Mouse (Mus musculus): ENCODE measurements around the gene Alg9. TPM values are rescaled to one million over a fixed set of nuclear protein-coding genes. Genes with fewer than 3 reads are reported as not detected.

Alg9 gene
- polyA plus RNA-seq, 1 experiment from 2014 or later, result 47.2 TPM

DNA sequence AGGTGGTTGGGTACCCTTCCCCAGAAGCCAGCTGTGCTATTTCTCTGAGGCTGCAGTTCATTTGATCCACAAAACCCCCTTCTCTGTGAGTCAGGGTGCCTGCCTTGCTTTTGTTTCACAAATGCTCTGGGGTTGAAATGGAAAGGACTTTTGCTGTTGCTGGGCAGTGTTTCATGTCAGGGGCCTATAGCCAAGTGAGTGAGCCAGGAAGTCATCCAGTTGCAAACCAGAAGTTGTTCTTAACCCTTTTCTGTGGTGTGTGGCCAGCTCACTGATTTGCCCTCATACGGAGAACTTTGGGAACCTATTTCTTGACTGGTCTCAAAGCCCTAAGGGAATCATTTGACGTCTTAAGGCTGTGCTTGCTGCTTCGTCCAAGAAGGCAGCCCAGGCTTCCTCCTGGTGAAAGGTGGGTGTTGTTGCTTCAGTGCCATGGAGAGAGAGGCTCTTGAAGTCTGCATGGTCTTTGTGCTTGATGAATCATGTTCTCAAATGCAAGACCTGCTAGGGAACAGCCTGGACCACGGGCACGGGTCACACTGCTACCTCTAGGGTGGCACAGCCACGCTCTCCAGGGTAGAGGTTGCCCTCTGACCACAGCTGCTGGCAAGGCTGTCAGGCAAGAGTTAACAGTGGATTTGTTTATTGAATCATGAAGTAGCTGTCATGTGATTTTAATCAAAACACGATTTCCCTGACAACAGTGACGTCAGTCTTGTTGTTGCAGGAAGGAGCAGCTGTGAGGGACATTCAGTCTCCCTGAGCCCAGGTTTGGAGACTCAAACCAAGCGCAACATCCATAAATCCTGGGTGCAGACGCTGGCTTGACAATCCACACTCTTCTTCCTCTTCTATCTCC, 110.2 kb downstream of the Alg9 start:
- ATAC-seq (ENCODE audit: low FRiP score), result no peak
- WGBS, result 68% methylated on average over 10 of the region's 10 CpGs

DNA sequence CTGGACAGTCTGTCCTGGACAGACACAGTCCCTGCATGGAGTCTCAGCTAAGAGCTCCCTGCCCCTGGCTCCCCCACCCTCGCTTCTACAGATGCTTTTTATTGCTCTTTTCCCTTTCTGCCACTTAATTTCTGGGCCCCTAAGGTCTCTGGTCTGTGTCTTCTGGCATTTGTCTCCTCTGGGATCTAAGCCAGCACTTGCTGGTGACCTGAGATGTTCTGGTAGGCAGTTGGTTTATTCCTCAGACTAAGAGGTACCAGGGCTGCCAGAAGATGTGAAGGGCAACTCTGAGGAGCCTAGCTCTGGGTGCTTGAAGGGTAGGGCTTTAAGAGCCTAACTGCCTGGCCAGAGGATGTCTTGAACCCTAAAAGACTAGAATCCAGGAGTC, 110.8 kb downstream of the Alg9 start:
- Histone ChIP-seq H3K4me2 (no peak overlapping the region), H3K4me1 (replicated peaks) (peaks cover 28% of the 10 kb centered on the region), H3K36me3 (peaks cover 28% of the 10 kb centered on the region), H3K9ac (no peak overlapping the region), H3K27ac (peak overlapping the region; percentile 44; the same call in 1 of the 2 replicates), H3K4me3 (no peak overlapping the region), H3K27me3 (no peaks in the 10 kb centered on the region), H3K9me3 (no peaks in the 10 kb centered on the region)
- no peak for ATAC-seq (ENCODE audit: low FRiP score)
- WGBS, result 75% methylated on average over 1 of the region's 1 CpGs

More for the DNA sequence above, 110.2 kb downstream of the Alg9 start:
- Histone ChIP-seq H3K27me3 (no peaks in the 10 kb centered on the region), H3K9ac (no peak overlapping the region), H3K4me3 (no peak overlapping the region), H3K9me3 (no peaks in the 10 kb centered on the region), H3K27ac (peak overlapping the region; percentile 44; the same call in 1 of the 2 replicates), H3K4me1 (replicated peaks) (peaks cover 28% of the 10 kb centered on the region), H3K36me3 (peaks cover 34% of the 10 kb centered on the region), H3K4me2 (no peak overlapping the region)

DNA sequence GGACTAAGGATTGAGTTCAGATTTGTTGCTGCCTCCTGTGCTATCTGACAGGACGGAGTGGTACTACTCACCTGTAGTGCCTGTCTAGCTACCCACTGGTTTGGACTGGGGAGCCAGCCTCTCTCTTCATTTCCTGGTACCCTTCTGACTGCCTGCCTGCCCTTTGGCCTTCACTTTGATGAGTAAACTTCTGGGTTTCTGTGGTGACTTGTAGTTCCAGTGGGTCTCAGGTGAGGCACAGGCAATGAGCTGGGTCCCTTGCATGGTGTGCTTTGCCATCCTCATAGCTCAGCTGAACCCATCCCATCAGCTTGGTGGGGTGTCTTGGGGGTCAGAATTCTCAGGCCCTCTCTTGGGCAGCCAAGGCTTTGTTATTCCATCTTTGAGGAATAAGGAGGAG, 112.1 kb downstream of the Alg9 start:
- Histone ChIP-seq H3K27ac (no peak overlapping the region), H3K4me3 (no peak overlapping the region), H3K9ac (no peak overlapping the region), H3K9me3 (no peaks in the 10 kb centered on the region), H3K4me2 (no peak overlapping the region), H3K4me1 (replicated peaks) (peaks cover 28% of the 10 kb centered on the region), H3K36me3 (peaks cover 24% of the 10 kb centered on the region), H3K27me3 (no peaks in the 10 kb centered on the region)
- 100% methylated on average over 1 of the region's 1 CpGs for WGBS
- no peak for ATAC-seq (ENCODE audit: low FRiP score)

- no peak overlapping the region for H3K9ac ChIP-seq
- 51% methylated on average over 4 of the region's 4 CpGs for WGBS
- H3K4me3 ChIP-seq, result no peak overlapping the region
- H3K36me3 ChIP-seq, result peaks cover 26% of the 10 kb centered on the region
- no peaks in the 10 kb centered on the region for H3K27me3 ChIP-seq
- H3K4me2 ChIP-seq, result no peak overlapping the region
- peaks cover 28% of the 10 kb centered on the region for H3K4me1 ChIP-seq (replicated peaks)
- no peak for ATAC-seq (ENCODE audit: low FRiP score)
- no peaks in the 10 kb centered on the region for H3K9me3 ChIP-seq
- H3K27ac ChIP-seq, result no peak overlapping the region
Observed at GRCm38 (mm10) chr9:50887351-50887750, 112.5 kb downstream of the Alg9 start.

- Histone ChIP-seq H3K27me3 (no peaks in the 10 kb centered on the region), H3K4me3 (no peak overlapping the region), H3K36me3 (peaks cover 22% of the 10 kb centered on the region), H3K4me1 (replicated peaks) (peaks cover 27% of the 10 kb centered on the region), H3K9me3 (no peaks in the 10 kb centered on the region), H3K27ac (no peak overlapping the region), H3K9ac (no peak overlapping the region), H3K4me2 (no peak overlapping the region)
- ATAC-seq (ENCODE audit: low FRiP score), result no peak
- WGBS, result 70% methylated on average over 6 of the region's 6 CpGs
Observed at GRCm38 (mm10) chr9:50889211-50889610, 114.4 kb downstream of the Alg9 start.

DNA sequence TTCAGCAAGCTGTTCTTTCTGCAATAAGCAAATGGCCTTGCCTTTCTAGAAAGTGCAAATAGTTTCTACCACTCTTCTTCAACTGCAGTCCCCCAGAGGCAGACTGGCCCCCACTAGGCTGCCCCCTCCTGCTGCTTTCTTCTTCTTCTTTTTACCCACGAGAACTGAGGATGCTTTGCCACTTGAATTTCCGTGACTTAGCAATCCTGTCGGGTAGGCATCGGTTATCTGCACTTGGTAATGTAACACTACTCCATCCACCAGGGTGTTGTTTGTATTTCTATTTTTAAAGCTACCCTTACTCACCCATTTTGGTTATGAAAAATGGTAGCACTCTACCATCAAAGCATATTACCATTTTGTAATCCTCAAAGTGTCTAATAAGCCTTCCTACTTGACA, 115.1 kb downstream of the Alg9 start:
- no peak for ATAC-seq (ENCODE audit: low FRiP score)
- WGBS, result 80% methylated on average over 4 of the region's 4 CpGs
- H3K9me3 ChIP-seq, result no peaks in the 10 kb centered on the region

GRCm38 (mm10) chr9:50890494-50891090, 115.8 kb downstream of the Alg9 start:
- ATAC-seq (ENCODE audit: low FRiP score), result no peak
- Histone ChIP-seq H3K27me3 (no peaks in the 10 kb centered on the region), H3K4me2 (no peak overlapping the region), H3K4me1 (replicated peaks) (peaks cover 16% of the 10 kb centered on the region), H3K9me3 (no peaks in the 10 kb centered on the region), H3K9ac (no peak overlapping the region), H3K27ac (no peak overlapping the region), H3K4me3 (no peak overlapping the region), H3K36me3 (peaks cover 36% of the 10 kb centered on the region)
- 90% methylated on average over 3 of the region's 3 CpGs for WGBS

More for the DNA sequence above, 115.1 kb downstream of the Alg9 start:
- no peak overlapping the region for H3K27ac ChIP-seq
- H3K4me1 ChIP-seq (replicated peaks), result peaks cover 22% of the 10 kb centered on the region
- H3K4me3 ChIP-seq, result no peak overlapping the region
- H3K27me3 ChIP-seq, result no peaks in the 10 kb centered on the region
- no peak overlapping the region for H3K9ac ChIP-seq
- peaks cover 30% of the 10 kb centered on the region for H3K36me3 ChIP-seq
- H3K4me2 ChIP-seq, result no peak overlapping the region

Other genes with a start within 250 kb of the Alg9 start
- 119 and 128 TPM in 2 replicates for gene Pts, start 246.3 kb upstream of the Alg9 start, polyA plus RNA-seq (2015; fragmentation: Nextera tagmentation; extraction: Ambion mirVana)
- 17.3 and 17.9 TPM in 2 replicates for gene Il18, start 220.2 kb upstream of the Alg9 start, polyA plus RNA-seq (2015; fragmentation: Nextera tagmentation; extraction: Ambion mirVana)
- gene Bco2, start 219.8 kb upstream of the Alg9 start, polyA plus RNA-seq (2015; fragmentation: Nextera tagmentation; extraction: Ambion mirVana), result 0.30 and 0.35 TPM in 2 replicates
- 0.22 and 0.38 TPM in 2 replicates for gene Tex12, start 213.7 kb upstream of the Alg9 start, polyA plus RNA-seq (2015; fragmentation: Nextera tagmentation; extraction: Ambion mirVana)
- 221 and 228 TPM in 2 replicates for gene Sdhd, start 171.2 kb upstream of the Alg9 start, polyA plus RNA-seq (2015; fragmentation: Nextera tagmentation; extraction: Ambion mirVana)
- gene Timm8b, start 171.1 kb upstream of the Alg9 start, polyA plus RNA-seq (2015; fragmentation: Nextera tagmentation; extraction: Ambion mirVana), result 373 and 382 TPM in 2 replicates
- 5.7 and 7.5 TPM in 2 replicates for gene Pih1d2, start 157.7 kb upstream of the Alg9 start, polyA plus RNA-seq (2015; fragmentation: Nextera tagmentation; extraction: Ambion mirVana)
- gene Nkapd1, start 157.6 kb upstream of the Alg9 start, polyA plus RNA-seq (2015; fragmentation: Nextera tagmentation; extraction: Ambion mirVana), result 24.5 and 25.9 TPM in 2 replicates
- 45.0 and 46.3 TPM in 2 replicates for gene Dlat, start 115.2 kb upstream of the Alg9 start, polyA plus RNA-seq (2015; fragmentation: Nextera tagmentation; extraction: Ambion mirVana)
- gene Dixdc1, start 35.5 kb upstream of the Alg9 start, polyA plus RNA-seq (2015; fragmentation: Nextera tagmentation; extraction: Ambion mirVana), result 35.0 and 36.4 TPM in 2 replicates
- gene 2310030G06Rik, start 28.5 kb upstream of the Alg9 start, polyA plus RNA-seq (2015; fragmentation: Nextera tagmentation; extraction: Ambion mirVana), result 1.1 and 1.9 TPM in 2 replicates
- 10.7 and 11.3 TPM in 2 replicates for gene Cryab, start 23.7 kb upstream of the Alg9 start, polyA plus RNA-seq (2015; fragmentation: Nextera tagmentation; extraction: Ambion mirVana)
- 1.3 and 1.7 TPM in 2 replicates for gene Hspb2, start 22.7 kb upstream of the Alg9 start, polyA plus RNA-seq (2015; fragmentation: Nextera tagmentation; extraction: Ambion mirVana)
- gene Fdxacb1, start 6.8 kb upstream of the Alg9 start, polyA plus RNA-seq (2015; fragmentation: Nextera tagmentation; extraction: Ambion mirVana), result 11.5 and 12.3 TPM in 2 replicates
- 60.4 and 64.6 TPM in 2 replicates for gene 1110032A03Rik, start 501 bp downstream of the Alg9 start, polyA plus RNA-seq (2015; fragmentation: Nextera tagmentation; extraction: Ambion mirVana)
- gene Ppp2r1b, start 70.3 kb downstream of the Alg9 start, polyA plus RNA-seq (2015; fragmentation: Nextera tagmentation; extraction: Ambion mirVana), result 53.5 and 54.4 TPM in 2 replicates
- 14.3 and 14.9 TPM in 2 replicates for gene Sik2, start 234.1 kb downstream of the Alg9 start, polyA plus RNA-seq (2015; fragmentation: Nextera tagmentation; extraction: Ambion mirVana)